Mouse (Mus musculus) right cerebral cortex, postnatal 25 days (tissue): Measurements from ENCODE around the gene Cog4.
"Not testable (repeated sequence)": the region's sequence is repeated elsewhere in the genome, so short reads cannot be mapped to it uniquely, and the experiment has no call there.

Experiments used
- DNase-seq: peaks from one replicate; pipeline ENCODE4 v3.0.0; 2022

The Cog4 gene

GRCm38 (mm10) chr8:110929066-110929465 is 82.7 kb downstream of the Cog4 start:
- no peak for DNase-seq

- DNase-seq = not testable (repeated sequence)
Measured at GRCm38 (mm10) chr8:110929672-110930071, 83.3 kb downstream of the Cog4 start.

GRCm38 (mm10) chr8:110931176-110931939 is 85.0 kb downstream of the Cog4 start:
- no peak for DNase-seq
